Mouse (Mus musculus): Measurements from ENCODE around the gene Trhde.

- TF ChIP-seq CTCF (IDR thresholded peaks at IDR 0.05; ENCODE audit: extremely low read depth, insufficient read depth, low read length) (no peak), POLR2A (IDR thresholded peaks at IDR 0.05; ENCODE audit: extremely low read depth, insufficient read depth, low read length) (no peak)
These were observed 354.0 kb downstream of the Trhde start for GRCm38 (mm10) chr10:114448116-114448515.

Data from cortical plate, adult 2 months (tissue).